Mouse (Mus musculus) midbrain, embryonic 14.5 days (tissue): Measurements from ENCODE around the gene Tada2b. TPM values are rescaled to one million over a fixed set of nuclear protein-coding genes. Genes with fewer than 3 reads are reported as not detected.
A peak's percentile ranks its signal among the peaks of the same experiment; 100 is the strongest.

Source experiments
- ATAC-seq: fragments of 200-750 bp; cut with Nextera tagmentation; 2 replicates; pipeline ENCODE4 v1.8.0; 2017; ENCODE audit warnings: moderate number of reproducible peaks, moderate library complexity; ENCODE audit not compliant: low FRiP score, low TSS enrichment
- DNase-seq: peaks from one replicate; pipeline ENCODE4 v3.0.0-alpha.2; 2015
- H3K27ac ChIP-seq: fragments of 300-500 bp; sonication (generic); replicated peaks from 2 replicates; pipeline ENCODE4 v1.5.1; 2014; ENCODE audit warnings: mild to moderate bottlenecking, low read depth, low read length, moderate library complexity
- H3K27me3 ChIP-seq: fragments of 300-500 bp; sonication (generic); 2 replicates; pipeline ENCODE4 v1.6.1; 2014; ENCODE audit warnings: low read length, control low read depth, mixed read lengths; ENCODE audit not compliant: control insufficient read depth, insufficient read depth
- H3K36me3 ChIP-seq: fragments of 300-500 bp; sonication (generic); 2 replicates; pipeline ENCODE4 v1.6.1; 2014; ENCODE audit warnings: low read length, control low read depth; ENCODE audit not compliant: control insufficient read depth, insufficient read depth
- H3K4me1 ChIP-seq: fragments of 300-500 bp; sonication (generic); 2 replicates; pipeline ENCODE4 v1.6.1; 2014; ENCODE audit warnings: mild to moderate bottlenecking, antibody characterized with exemption, low read length, control low read depth; ENCODE audit not compliant: control insufficient read depth, insufficient read depth
- H3K4me2 ChIP-seq: fragments of 300-500 bp; sonication (generic); 2 replicates; pipeline ENCODE4 v1.6.1; 2014; ENCODE audit warnings: mild to moderate bottlenecking, low read length, moderate library complexity
- H3K4me3 ChIP-seq: fragments of 300-500 bp; sonication (generic); replicated peaks from 2 replicates; pipeline ENCODE4 v1.5.1; 2014; ENCODE audit warnings: low read depth, low read length
- H3K9ac ChIP-seq: fragments of 300-500 bp; sonication (generic); replicated peaks from 2 replicates; pipeline ENCODE4 v1.6.1; 2014; ENCODE audit warnings: mild to moderate bottlenecking, low read length, moderate library complexity
- H3K9me3 ChIP-seq: fragments of 300-500 bp; sonication (generic); 2 replicates; pipeline ENCODE4 v1.6.1; 2016; ENCODE audit warnings: low read length, control low read depth, mixed read lengths; ENCODE audit not compliant: control insufficient read depth
- WGBS: fragments of 180-500 bp; shearing (Covaris S2); extraction: QIAGEN DNeasy Blood & Tissue Kit; methylation state at CpG from one replicate; pipeline ENCODE4 v1.1.7; 2014; 5-methylcytosine and 5-hydroxymethylcytosine counted together
- polyA plus RNA-seq: library from polyadenylated mRNA; unstranded; fragments of >200 nt; fragmentation: Nextera tagmentation; extraction: Ambion mirVana; gene quantifications from 2 replicates; pipeline ENCODE4 v1.2.1, GENCODE M21; 2014

The Tada2b gene
- polyA plus RNA-seq, 1 experiment from 2014 or later, result 7.0 TPM

DNA sequence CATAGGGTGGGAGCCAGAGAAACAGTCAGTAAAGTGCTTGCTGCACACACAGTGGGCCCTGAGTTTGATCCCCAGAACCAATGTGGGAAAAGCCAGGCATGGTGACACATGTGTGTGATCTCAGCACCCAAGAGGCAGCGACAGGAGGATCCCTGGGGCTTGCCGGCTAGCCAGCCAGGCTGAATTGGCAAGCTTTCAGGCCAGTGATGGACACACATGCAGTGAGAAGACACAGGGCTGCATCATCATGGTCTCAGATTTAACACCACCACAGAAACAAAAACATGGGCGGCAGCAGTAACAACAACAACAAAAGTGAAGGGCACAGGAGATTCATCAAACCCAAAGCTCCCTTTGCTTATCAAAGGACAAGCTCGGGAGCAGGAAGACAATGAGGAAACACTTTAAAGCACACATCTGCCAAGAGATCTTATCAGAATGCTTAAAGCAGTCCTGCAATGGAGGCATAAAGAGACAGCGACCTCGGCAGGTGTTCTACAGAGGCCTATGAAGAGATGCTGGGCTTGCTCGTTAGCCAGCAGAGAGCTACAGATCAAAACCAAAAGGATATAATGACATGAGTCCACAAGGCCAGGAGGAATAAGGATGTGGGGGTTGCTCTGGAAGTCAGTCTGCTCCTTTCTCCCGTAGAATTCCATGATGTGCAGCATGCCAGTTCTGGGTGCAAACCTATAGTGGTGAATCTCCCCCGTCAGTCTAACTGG is 37.8 kb downstream of the Tada2b start:
- Histone ChIP-seq H3K9ac (no peak overlapping the region), H3K27me3 (no peaks in the 10 kb centered on the region), H3K4me3 (no peak overlapping the region), H3K27ac (peak overlapping the region; percentile 37; the same call in 1 of the 2 replicates), H3K4me2 (no peak overlapping the region), H3K9me3 (no peaks in the 10 kb centered on the region), H3K36me3 (no peaks in the 10 kb centered on the region), H3K4me1 (0 out of 2 replicates have a peak, but pooled peaks cover 5% of the 10 kb centered on the region)
- ATAC-seq (no peak), DNase-seq (peak; percentile 23)
- 42% methylated on average over 9 of the region's 9 CpGs for WGBS

DNA sequence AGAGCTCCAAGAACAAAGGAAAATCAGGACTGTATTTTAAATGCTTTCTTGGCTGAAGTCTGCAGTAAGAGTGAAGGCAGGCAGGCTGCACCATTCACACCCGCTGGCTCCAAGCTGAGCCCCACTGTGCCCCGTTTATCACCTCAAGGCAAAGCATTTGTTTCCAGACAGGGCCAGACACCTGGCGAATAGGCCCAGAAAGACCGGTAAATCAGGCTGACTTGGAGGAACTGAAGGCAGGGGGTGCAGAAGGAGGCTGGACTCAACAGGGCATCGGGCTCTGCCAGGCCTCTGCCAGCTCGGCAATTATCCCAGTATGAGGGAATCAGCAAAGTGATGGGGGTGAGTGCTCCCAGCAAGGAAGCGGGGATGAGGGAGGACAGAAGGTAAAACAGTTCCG is 39.1 kb downstream of the Tada2b start:
- no peaks in the 10 kb centered on the region for H3K36me3 ChIP-seq
- no peaks in the 10 kb centered on the region for H3K27me3 ChIP-seq
- 42% methylated on average over 8 of the region's 8 CpGs for WGBS
- no peak overlapping the region for H3K4me3 ChIP-seq
- no peak overlapping the region for H3K4me2 ChIP-seq
- H3K27ac ChIP-seq, result no peak overlapping the region
- DNase-seq (no peak), ATAC-seq (no peak)
- H3K9me3 ChIP-seq, result no peaks in the 10 kb centered on the region
- 0 out of 2 replicates have a peak, but pooled peaks cover 5% of the 10 kb centered on the region for H3K4me1 ChIP-seq
- H3K9ac ChIP-seq, result no peak overlapping the region

DNA sequence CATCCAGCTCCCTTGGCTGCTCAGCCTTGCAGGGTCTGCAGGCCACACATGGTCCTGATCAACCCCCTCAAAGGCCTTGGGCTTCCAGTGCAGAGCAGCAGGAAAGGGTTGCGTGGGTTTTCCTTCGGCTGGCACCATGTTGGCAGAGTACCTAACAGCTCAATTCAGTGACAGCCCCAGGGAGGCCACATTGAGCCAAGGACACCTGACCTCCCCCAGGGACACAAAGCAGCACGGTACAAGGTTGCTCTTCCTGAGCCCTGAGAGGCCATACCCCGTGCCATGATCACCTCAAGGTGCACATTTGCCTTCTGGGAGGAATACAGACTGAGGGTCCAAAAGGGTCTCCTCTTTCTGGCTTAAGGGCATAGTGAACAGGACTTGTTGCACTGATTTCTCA is 39.5 kb downstream of the Tada2b start:
- ATAC-seq (no peak), DNase-seq (no peak)
- H3K4me2 ChIP-seq, result no peak overlapping the region
- 66% methylated on average over 4 of the region's 4 CpGs for WGBS
- H3K36me3 ChIP-seq, result no peaks in the 10 kb centered on the region
- no peak overlapping the region for H3K4me3 ChIP-seq
- no peaks in the 10 kb centered on the region for H3K9me3 ChIP-seq
- H3K27me3 ChIP-seq, result no peaks in the 10 kb centered on the region
- no peak overlapping the region for H3K9ac ChIP-seq
- no peak overlapping the region for H3K27ac ChIP-seq
- H3K4me1 ChIP-seq, result 0 out of 2 replicates have a peak, but pooled peaks cover 5% of the 10 kb centered on the region

DNA sequence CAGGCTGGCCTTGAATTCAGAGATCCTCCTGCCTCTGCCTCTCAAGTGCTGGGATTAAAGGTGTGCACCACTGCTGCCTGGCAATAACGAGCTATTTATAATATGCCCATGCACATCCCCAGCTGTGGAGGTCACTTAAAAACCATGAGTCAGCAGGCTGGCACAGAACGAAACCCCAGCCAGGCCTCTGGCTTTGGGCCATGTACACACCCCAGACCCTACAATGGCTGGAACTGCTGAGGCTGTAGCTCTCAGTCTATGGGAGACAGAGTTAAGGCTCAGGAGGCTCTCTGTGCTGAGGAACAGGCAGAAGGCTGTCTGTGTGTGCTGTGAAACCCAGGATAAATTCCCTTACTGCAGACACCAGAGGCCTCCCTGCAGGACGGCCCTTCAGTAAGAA is 43.3 kb downstream of the Tada2b start:
- H3K9me3 ChIP-seq, result no peaks in the 10 kb centered on the region

DNA sequence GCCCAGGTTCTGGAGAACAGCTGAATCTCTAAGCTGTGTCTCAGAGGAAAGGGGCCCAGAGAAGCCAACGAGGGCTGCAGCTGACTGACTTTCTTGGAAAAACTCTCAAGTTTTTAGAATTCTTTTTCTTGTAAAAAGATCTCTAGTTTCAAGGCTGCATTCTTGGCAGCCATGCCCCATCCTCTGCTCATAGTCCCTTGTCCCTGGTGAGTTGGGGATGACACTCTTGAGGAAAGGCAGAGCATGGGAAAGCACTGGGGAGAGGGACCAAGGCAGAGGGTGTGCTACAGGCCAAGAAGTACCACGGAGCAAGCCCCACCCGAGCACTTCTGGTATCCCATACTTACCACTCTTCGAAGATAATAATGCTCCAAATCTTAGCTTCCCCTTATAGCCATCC is 47.2 kb downstream of the Tada2b start:
- Histone ChIP-seq H3K9ac (no peak overlapping the region), H3K9me3 (no peaks in the 10 kb centered on the region), H3K4me1 (peaks cover 10% of the 10 kb centered on the region), H3K4me3 (no peak overlapping the region), H3K4me2 (no peak overlapping the region), H3K27me3 (no peaks in the 10 kb centered on the region), H3K27ac (no peak overlapping the region), H3K36me3 (no peaks in the 10 kb centered on the region)
- DNase-seq (no peak), ATAC-seq (no peak)
- WGBS, result 81% methylated on average over 4 of the region's 4 CpGs

More for the DNA sequence above, 43.3 kb downstream of the Tada2b start:
- Histone ChIP-seq H3K27ac (no peak overlapping the region), H3K4me1 (no peaks in the 10 kb centered on the region), H3K4me3 (no peak overlapping the region), H3K36me3 (no peaks in the 10 kb centered on the region), H3K4me2 (no peak overlapping the region), H3K27me3 (no peaks in the 10 kb centered on the region), H3K9ac (no peak overlapping the region)
- no peak for ATAC-seq
- 72% methylated on average over 3 of the region's 3 CpGs for WGBS
- no peak for DNase-seq

DNA sequence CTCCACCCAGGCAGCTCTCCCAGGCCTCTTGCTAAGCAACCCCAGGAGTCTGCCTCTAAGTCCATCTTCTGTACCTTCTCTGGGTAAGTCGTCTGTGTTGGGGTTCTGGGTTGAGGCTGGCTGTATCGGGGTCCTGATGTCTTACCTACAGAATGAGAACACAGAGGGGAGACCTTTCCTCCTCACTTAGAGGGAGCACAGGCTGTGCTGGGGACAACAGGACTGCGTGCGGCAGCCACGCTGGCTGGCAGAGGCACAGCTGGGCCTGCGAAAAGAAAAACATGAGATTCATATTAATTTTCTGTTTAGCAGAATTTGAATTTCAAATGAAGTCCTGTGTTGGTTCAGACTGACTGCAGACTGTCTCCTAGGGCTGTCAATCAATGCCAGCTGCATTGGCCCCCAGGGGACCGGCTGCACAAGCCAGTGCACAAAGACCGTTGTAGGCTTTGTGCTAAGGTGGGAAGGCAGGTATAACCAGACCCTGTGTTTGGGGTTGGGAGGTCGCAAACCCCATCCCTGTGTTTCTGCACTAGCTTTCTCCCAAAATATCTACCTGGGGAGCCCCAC is 49.6 kb downstream of the Tada2b start:
- 31% methylated on average over 9 of the region's 9 CpGs for WGBS
- 0 out of 2 replicates have a peak overlapping the region, but pooled peaks have one; percentile 13 for H3K4me2 ChIP-seq
- ATAC-seq (peak; percentile 77; the same call in 1 of the 2 replicates), DNase-seq (peak; percentile 67)
- H3K36me3 ChIP-seq, result no peaks in the 10 kb centered on the region
- H3K4me3 ChIP-seq, result no peak overlapping the region
- H3K27me3 ChIP-seq, result no peaks in the 10 kb centered on the region
- no peaks in the 10 kb centered on the region for H3K9me3 ChIP-seq
- H3K4me1 ChIP-seq, result peaks cover 10% of the 10 kb centered on the region
- H3K27ac ChIP-seq, result peak overlapping the region; percentile 82
- H3K9ac ChIP-seq, result no peak overlapping the region

DNA sequence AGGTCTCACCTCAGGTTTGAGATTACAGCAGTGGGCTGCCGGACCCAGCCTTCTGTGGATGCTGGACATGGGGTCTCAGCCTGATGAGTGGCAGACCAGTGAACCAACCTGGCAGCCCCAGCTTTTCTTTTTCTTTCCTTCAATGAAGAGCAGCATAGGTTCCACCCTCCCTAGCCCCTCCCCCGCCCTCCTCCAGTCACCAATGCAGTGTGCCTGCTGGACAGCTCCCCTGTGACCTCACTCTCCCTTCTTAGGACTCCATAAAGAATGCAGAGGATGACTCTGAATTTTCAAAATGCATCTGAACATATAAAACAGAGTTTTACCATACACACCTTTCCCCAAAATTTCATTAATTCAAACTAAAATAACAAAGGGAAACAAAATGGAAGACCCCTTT is 52.4 kb downstream of the Tada2b start:
- no peak for DNase-seq
- Histone ChIP-seq H3K9me3 (no peaks in the 10 kb centered on the region), H3K27ac (no peak overlapping the region), H3K4me1 (peaks cover 10% of the 10 kb centered on the region), H3K9ac (no peak overlapping the region), H3K4me3 (no peak overlapping the region), H3K36me3 (no peaks in the 10 kb centered on the region), H3K27me3 (no peaks in the 10 kb centered on the region), H3K4me2 (no peak overlapping the region)
- no peak for ATAC-seq
- 47% methylated on average over 2 of the region's 2 CpGs for WGBS

DNA sequence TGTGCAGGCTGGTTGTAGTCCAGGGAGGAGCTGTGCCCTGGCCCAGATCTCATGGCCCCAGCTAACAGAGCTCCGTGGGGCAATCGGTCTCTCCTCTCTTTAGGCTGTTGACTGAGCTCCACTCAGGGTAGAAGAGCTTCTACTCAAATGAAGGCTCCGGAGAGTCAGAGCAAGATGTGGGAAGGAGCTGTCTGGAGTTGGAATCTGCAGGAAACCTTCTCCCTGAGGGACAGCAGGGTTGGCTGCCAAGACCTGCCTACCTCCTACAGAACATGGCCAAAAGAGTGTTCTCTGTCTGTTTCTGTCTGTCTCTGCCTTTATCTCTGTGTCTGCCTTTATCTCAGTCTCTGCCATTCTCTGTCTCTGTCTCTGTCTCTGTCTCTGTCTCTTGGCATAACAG is 54.5 kb downstream of the Tada2b start:
- Histone ChIP-seq H3K9ac (no peak overlapping the region), H3K27me3 (no peaks in the 10 kb centered on the region), H3K4me1 (peaks cover 5% of the 10 kb centered on the region), H3K9me3 (no peaks in the 10 kb centered on the region), H3K4me2 (no peak overlapping the region), H3K4me3 (no peak overlapping the region), H3K36me3 (no peaks in the 10 kb centered on the region), H3K27ac (no peak overlapping the region)
- WGBS, result 93% methylated on average over 3 of the region's 3 CpGs
- ATAC-seq, result no peak
- no peak for DNase-seq

DNA sequence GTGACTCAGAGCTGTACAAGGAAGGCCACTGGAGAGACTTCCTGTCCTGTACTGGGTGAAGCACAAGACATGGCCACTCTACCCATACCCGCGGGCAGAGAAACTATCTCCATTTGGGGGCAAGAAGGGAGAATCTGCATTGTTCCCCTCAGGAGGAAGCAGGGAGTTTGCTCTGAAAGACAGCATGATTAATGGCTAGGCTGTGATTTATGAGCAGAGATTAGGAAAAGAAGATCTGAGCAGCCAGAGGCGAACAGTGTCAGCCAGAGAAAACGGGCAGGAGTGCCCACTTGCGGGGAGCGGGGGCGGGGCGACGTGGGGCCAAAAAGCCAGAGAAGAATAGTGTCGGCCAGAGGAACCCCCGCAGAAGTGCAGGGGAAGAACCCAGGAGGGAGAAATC is 56.3 kb downstream of the Tada2b start:
- H3K9me3 ChIP-seq, result no peaks in the 10 kb centered on the region
- ATAC-seq, result no peak
- H3K4me2 ChIP-seq, result no peak overlapping the region
- H3K27me3 ChIP-seq, result no peaks in the 10 kb centered on the region
- 60% methylated on average over 11 of the region's 11 CpGs for WGBS
- H3K9ac ChIP-seq, result no peak overlapping the region; the same call in 1 of the 2 replicates
- H3K4me1 ChIP-seq, result no peaks in the 10 kb centered on the region
- no peak overlapping the region for H3K4me3 ChIP-seq
- H3K27ac ChIP-seq, result no peak overlapping the region
- DNase-seq, result no peak
- H3K36me3 ChIP-seq, result no peaks in the 10 kb centered on the region
